Mouse (Mus musculus) Patski (cell line): ENCODE results near the gene Rnaseh2b. TPM values are rescaled to one million over a fixed set of nuclear protein-coding genes. Genes with fewer than 3 reads are reported as not detected.

ENCODE experiments used
- ATAC-seq: fragments of 100-300 bp; one replicate; pipeline ENCODE4 v1.8.0; 2021
- CTCF ChIA-PET: fragments of 350-600 bp; sonication (Branson Sonifier 250); formaldehyde crosslinking; loops from one replicate; lab custom pipeline; 2022; ENCODE audit warnings: inconsistent platforms; lab: Charles Lee
- POLR2A ChIA-PET: fragments of 350-600 bp; sonication (Branson Sonifier 250); formaldehyde crosslinking; loops from one replicate; lab custom pipeline; 2022; ENCODE audit warnings: antibody characterized with exemption, inconsistent platforms; lab: Charles Lee
- DNase-seq: peaks from one replicate; pipeline ENCODE4 v3.0.0-alpha.2; 2011; ENCODE audit warnings: low read depth, low spot score
- H3K27me3 ChIP-seq: fragments of 371-371 bp; one replicate; pipeline ENCODE4 v1.5.1; 2021
- CTCF ChIP-seq: fragments of 100-300 bp; IDR thresholded peaks from one replicate; pipeline ENCODE4 v1.5.1; 2021
- in situ Hi-C: fragments of 300-500 bp; cut with MboI; formaldehyde crosslinking; loops from 3 replicates; pipeline ENCODE4 v1.11.1; 2018; ENCODE audit warnings: low pct_unique_long_range_greater_than_20kb, mixed read lengths
- polyA plus RNA-seq: library from polyadenylated mRNA; unstranded; gene quantifications from one replicate; pipeline ENCODE4 v1.2.3, GENCODE M21; 2021

Gene Rnaseh2b
- polyA plus RNA-seq, 1 experiment from 2014 or later: 34.1 TPM

- ChIA-PET POLR2A (interaction anchor here (0.8 kb wide), 1 partner anchor 360 kb away, joined by 4 read pairs; no protein-coding TSS in a partner anchor), CTCF (no interaction called here)
- TF ChIP-seq CTCF: no peak
- no peak for DNase-seq
- H3K27me3 ChIP-seq: peaks cover 3% of the 10 kb centered on the region
- ATAC-seq: no peak
- in situ Hi-C loops: no loop called here
Observed at GRCm38 (mm10) chr14:62417501-62417900, 125.1 kb downstream of the Rnaseh2b start.

GRCm38 (mm10) chr14:62422265-62422664, 129.9 kb downstream of the Rnaseh2b start:
- CTCF ChIA-PET: interaction anchor here (0.7 kb wide), 1 partner anchor 12 kb away, joined by 3 read pairs; no protein-coding TSS in a partner anchor
- no peak for TF ChIP-seq CTCF
- in situ Hi-C loops: no loop called here
- POLR2A ChIA-PET: no interaction called here
- no peaks in the 10 kb centered on the region for H3K27me3 ChIP-seq
- DNase-seq (no peak), ATAC-seq (no peak)

Other genes with a start within 250 kb of the Rnaseh2b start
- 0.08 TPM for gene Dleu7, start 458 bp downstream of the Rnaseh2b start, polyA plus RNA-seq
- gene Gucy1b2, start 163.7 kb downstream of the Rnaseh2b start, polyA plus RNA-seq: 0.30 TPM